Mouse (Mus musculus) midbrain, postnatal 0 days (tissue): ENCODE measurements around the gene Zfp683. TPM values are rescaled to one million over a fixed set of nuclear protein-coding genes. Genes with fewer than 3 reads are reported as not detected.

Source experiments
- ATAC-seq: fragments of 200-750 bp; cut with Nextera tagmentation; 2 replicates; pipeline ENCODE4 v1.8.0; 2017; ENCODE audit warnings: moderate number of reproducible peaks, mild to moderate bottlenecking, moderate TSS enrichment, moderate library complexity; ENCODE audit not compliant: low FRiP score
- DNase-seq: peaks from one replicate; pipeline ENCODE4 v3.0.0-alpha.2; 2015; ENCODE audit warnings: low spot score
- H3K27ac ChIP-seq: fragments of 300-500 bp; sonication (generic); 2 replicates; pipeline ENCODE4 v1.5.1; 2014; ENCODE audit warnings: low read depth, mild to moderate bottlenecking, low read length, mixed read lengths
- H3K27me3 ChIP-seq: fragments of 300-500 bp; sonication (generic); 2 replicates; pipeline ENCODE4 v1.6.1; 2014; ENCODE audit warnings: low read length, control low read depth, mixed read lengths; ENCODE audit not compliant: insufficient read depth
- H3K36me3 ChIP-seq: fragments of 300-500 bp; sonication (generic); 2 replicates; pipeline ENCODE4 v1.6.1; 2014; ENCODE audit warnings: low read length, control low read depth, mixed read lengths; ENCODE audit not compliant: insufficient read depth
- H3K4me1 ChIP-seq: fragments of 300-500 bp; sonication (generic); 2 replicates; pipeline ENCODE4 v1.6.1; 2014; ENCODE audit warnings: mild to moderate bottlenecking, control low read depth, antibody characterized with exemption, low read length, mixed read lengths; ENCODE audit not compliant: insufficient read depth
- H3K4me2 ChIP-seq: fragments of 300-500 bp; sonication (generic); 2 replicates; pipeline ENCODE4 v1.6.1; 2014; ENCODE audit warnings: low read depth, mild to moderate bottlenecking, low read length, mixed read lengths; ENCODE audit not compliant: poor library complexity, severe bottlenecking
- H3K4me3 ChIP-seq: fragments of 300-500 bp; sonication (generic); 2 replicates; pipeline ENCODE4 v1.5.1; 2014; ENCODE audit warnings: low read depth, mild to moderate bottlenecking, low read length, moderate library complexity
- H3K9ac ChIP-seq: fragments of 300-500 bp; sonication (generic); replicated peaks from 2 replicates; pipeline ENCODE4 v1.6.1; 2014; ENCODE audit warnings: mild to moderate bottlenecking, low read length, moderate library complexity, mixed read lengths; ENCODE audit not compliant: poor library complexity, severe bottlenecking
- H3K9me3 ChIP-seq: fragments of 300-500 bp; sonication (generic); 2 replicates; pipeline ENCODE4 v1.6.1; 2016; ENCODE audit warnings: low read length, control low read depth
- CTCF ChIP-seq: IDR thresholded peaks from 2 replicates; pipeline ENCODE4 v1.5.1; 2016; ENCODE audit warnings: antibody characterized with exemption, mild to moderate bottlenecking
- WGBS: fragments of 180-500 bp; shearing (Covaris S2); extraction: QIAGEN DNeasy Blood & Tissue Kit; methylation state at CpG from one replicate; pipeline ENCODE4 v1.1.7; 2014; 5-methylcytosine and 5-hydroxymethylcytosine counted together
- polyA plus RNA-seq: library from polyadenylated mRNA; unstranded; fragments of >200 nt; fragmentation: Nextera tagmentation; extraction: Ambion mirVana; gene quantifications from 2 replicates; pipeline ENCODE4 v1.2.1, GENCODE M21; 2015
- total RNA-seq: library from RNA; depleted of rRNA; stranded (reverse); fragments of >200 nt; gene quantifications from 2 replicates; pipeline ENCODE4 v1.2.3, GENCODE M21; 2014

The Zfp683 gene
- total and polyA plus RNA-seq, 2 experiments from 2014 or later = not detected

GRCm38 (mm10) chr4:134012858-134013528 lies 40.6 kb upstream of the Zfp683 start:
- no peak for DNase-seq
- no peak overlapping the region for H3K4me2 ChIP-seq

DNA sequence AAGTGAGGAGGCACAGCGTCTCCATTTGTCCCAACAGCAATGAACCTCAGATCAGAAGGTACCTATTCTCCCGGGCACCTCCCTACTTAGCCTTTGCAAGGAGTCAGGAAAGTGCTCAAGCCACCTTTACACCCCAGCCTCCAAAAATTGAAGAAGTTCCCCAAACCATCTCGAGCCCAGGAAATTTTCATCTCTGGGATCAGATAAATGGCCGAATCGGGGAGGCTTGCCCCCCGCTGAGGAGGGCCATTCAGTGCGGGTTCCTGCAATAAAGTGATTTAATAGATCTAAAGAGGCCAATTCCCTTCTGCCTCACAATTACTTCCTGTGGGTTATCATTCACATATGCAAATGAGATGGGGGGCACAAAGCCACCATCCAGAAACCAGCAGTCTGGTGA lies 37.4 kb upstream of the Zfp683 start:
- H3K36me3 ChIP-seq = no peaks in the 10 kb centered on the region
- H3K27ac ChIP-seq = no peak overlapping the region
- no peak overlapping the region for H3K4me2 ChIP-seq
- H3K9me3 ChIP-seq = no peaks in the 10 kb centered on the region
- TF ChIP-seq CTCF = no peak
- ATAC-seq = no peak
- peaks cover 8% of the 10 kb centered on the region for H3K4me1 ChIP-seq
- no peak overlapping the region for H3K9ac ChIP-seq
- peaks cover 18% of the 10 kb centered on the region for H3K27me3 ChIP-seq
- DNase-seq = no peak
- no peak overlapping the region for H3K4me3 ChIP-seq
- 9% methylated on average over 7 of the region's 7 CpGs for WGBS

More at GRCm38 (mm10) chr4:134012858-134013528, 40.6 kb upstream of the Zfp683 start:
- Histone ChIP-seq H3K9ac (no peak overlapping the region), H3K9me3 (no peaks in the 10 kb centered on the region), H3K36me3 (no peaks in the 10 kb centered on the region), H3K27ac (no peak overlapping the region), H3K4me3 (no peak overlapping the region), H3K4me1 (peaks cover 3% of the 10 kb centered on the region; the same call in 1 of the 2 replicates), H3K27me3 (peaks cover 13% of the 10 kb centered on the region)
- ATAC-seq = no peak
- peak; percentile 78 for TF ChIP-seq CTCF
- WGBS = 53% methylated on average over 12 of the region's 12 CpGs

- Histone ChIP-seq H3K4me1 (peaks cover 8% of the 10 kb centered on the region), H3K4me2 (no peak overlapping the region), H3K9ac (no peak overlapping the region), H3K9me3 (no peaks in the 10 kb centered on the region), H3K4me3 (no peak overlapping the region), H3K27ac (no peak overlapping the region), H3K36me3 (no peaks in the 10 kb centered on the region), H3K27me3 (peaks cover 18% of the 10 kb centered on the region)
- no peak for TF ChIP-seq CTCF
- DNase-seq = no peak
- WGBS = 5% methylated on average over 8 of the region's 8 CpGs
- ATAC-seq = no peak
Measured at GRCm38 (mm10) chr4:134016767-134017166, 36.9 kb upstream of the Zfp683 start.

- Histone ChIP-seq H3K9ac (no peak overlapping the region), H3K4me1 (peaks cover 8% of the 10 kb centered on the region), H3K36me3 (no peaks in the 10 kb centered on the region), H3K27me3 (peaks cover 18% of the 10 kb centered on the region), H3K9me3 (no peaks in the 10 kb centered on the region), H3K4me2 (peak overlapping the region; percentile 70), H3K4me3 (peak overlapping the region; percentile 36), H3K27ac (no peak overlapping the region)
- ATAC-seq (no peak), DNase-seq (no peak)
- 7% methylated on average over 21 of the region's 21 CpGs for WGBS
- no peak for TF ChIP-seq CTCF
Measured at GRCm38 (mm10) chr4:134017201-134017865, 36.3 kb upstream of the Zfp683 start.

GRCm38 (mm10) chr4:134018038-134018778 lies 35.4 kb upstream of the Zfp683 start:
- WGBS = under 1% methylated on average over 45 of the region's 46 CpGs
- no peak for TF ChIP-seq CTCF
- Histone ChIP-seq H3K4me3 (peak overlapping the region; percentile 36), H3K36me3 (no peaks in the 10 kb centered on the region), H3K9me3 (no peaks in the 10 kb centered on the region), H3K9ac (no peak overlapping the region; the same call in 1 of the 2 replicates), H3K4me1 (peaks cover 8% of the 10 kb centered on the region), H3K27ac (no peak overlapping the region), H3K4me2 (peak overlapping the region; percentile 70), H3K27me3 (peaks cover 18% of the 10 kb centered on the region)
- no peak for ATAC-seq
- no peak for DNase-seq
